Mouse (Mus musculus): ENCODE data around the gene Klkb1. TPM values are rescaled to one million over a fixed set of nuclear protein-coding genes. Genes with fewer than 3 reads are reported as not detected.
"Not testable (repeated sequence)": the region's sequence is repeated elsewhere in the genome, so short reads cannot be mapped to it uniquely, and the experiment has no call there.

Klkb1 gene
- polyA plus RNA-seq, 1 experiment = not detected

DNA sequence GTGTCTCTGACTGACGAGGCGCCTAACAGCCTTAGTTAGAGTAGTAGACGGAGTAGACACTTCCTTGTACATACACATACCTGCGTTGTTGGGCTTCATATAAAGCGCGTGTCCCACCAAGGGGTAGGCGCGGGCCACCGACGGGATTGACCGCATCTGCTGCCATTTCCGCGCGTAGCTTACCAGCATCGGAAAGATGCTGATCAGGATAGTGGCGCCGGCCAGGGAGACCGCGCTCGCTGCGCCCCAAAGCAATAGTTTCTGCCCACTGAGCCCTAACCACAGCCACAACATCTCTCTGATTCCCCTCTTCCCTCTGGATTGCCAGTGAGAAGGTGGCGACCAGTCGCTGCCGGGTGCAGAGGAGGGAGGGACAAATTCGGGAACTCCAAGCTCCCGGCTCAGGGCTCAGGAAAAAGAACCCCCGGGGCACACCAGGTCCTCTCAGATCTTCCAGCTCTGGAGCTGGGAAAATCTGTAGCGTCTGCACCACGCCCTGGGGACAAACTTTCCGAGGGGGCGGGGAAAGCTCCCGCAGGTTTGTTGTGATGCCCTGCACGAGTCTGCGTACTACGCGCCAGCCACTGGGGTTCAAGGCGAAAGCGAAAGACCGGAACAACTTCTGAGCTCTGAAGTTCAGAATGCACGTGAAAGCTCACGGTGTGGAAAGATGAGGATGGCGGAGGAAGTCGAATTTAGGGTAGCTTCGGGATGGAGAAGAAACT lies 38.2 kb upstream of the Klkb1 start, which contains the start of gene Cyp4v3:
Cyp4v3 (minus strand) TSS at position 532 of the 725 bp plus-strand sequence.
- no peaks in the 10 kb centered on the region for H3K79me2 ChIP-seq (ENCODE audit: control insufficient read depth, insufficient read depth)
- peak within 1 kb of the TSS; percentile 45 for H3K4me2 ChIP-seq (ENCODE audit: low read depth)
- H3K36me3 ChIP-seq (ENCODE audit: control insufficient read depth, insufficient read depth) = no peaks in the 10 kb centered on the region
- no peak within 1 kb of the TSS for H3ac ChIP-seq (ENCODE audit: control insufficient read depth, insufficient read length)
- H3K4me3 ChIP-seq = no peak within 1 kb of the TSS
- no peak for TF ChIP-seq REST (IDR thresholded peaks at IDR 0.05; ENCODE audit: insufficient read depth, insufficient read length)
- no peak for TF ChIP-seq USF1 (IDR thresholded peaks at IDR 0.05; ENCODE audit: low read depth)
- no peak for TF ChIP-seq SRF (IDR thresholded peaks at IDR 0.05; ENCODE audit: control insufficient read depth, insufficient read length, low read depth)
- TF ChIP-seq POLR2AphosphoS2 (IDR thresholded peaks at IDR 0.05; ENCODE audit: insufficient read length, low read depth) = no peak
- H3K27me3 ChIP-seq (ENCODE audit: control insufficient read depth, insufficient read depth, insufficient read length) = peaks cover 5% of the 10 kb centered on the region

DNA sequence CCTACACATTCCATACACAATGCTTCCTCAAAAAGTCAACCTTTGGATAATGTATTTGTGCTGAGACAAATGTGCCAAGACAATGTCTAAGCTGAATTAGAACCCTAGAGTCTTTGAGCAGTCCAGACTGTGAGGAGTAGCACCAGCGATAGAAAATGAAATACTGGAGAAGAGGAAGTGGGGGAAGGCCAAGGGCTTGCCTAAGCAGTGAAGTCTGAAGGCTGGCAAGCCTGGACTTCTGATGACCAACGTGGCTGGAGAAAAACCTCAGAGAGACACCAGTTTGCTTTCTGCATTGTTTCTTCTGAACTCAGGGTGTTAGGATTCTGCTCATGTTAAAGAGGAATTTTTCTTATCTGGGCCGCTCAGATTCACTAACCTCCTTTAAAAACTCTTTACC lies 36.2 kb upstream of the Klkb1 start:
- TF ChIP-seq TCF12 (IDR thresholded peaks at IDR 0.05; ENCODE audit: insufficient read depth, poor library complexity, severe bottlenecking) (no peak), SRF (IDR thresholded peaks at IDR 0.05; ENCODE audit: control insufficient read depth, insufficient read length, low read depth) (no peak), TCF3 (IDR thresholded peaks at IDR 0.05; ENCODE audit: insufficient read length, low read depth) (no peak), MYOD1 (IDR thresholded peaks at IDR 0.05; ENCODE audit: control insufficient read depth in 1 of 3, insufficient read length in 2 of 3, low read depth in 2 of 3) (no peak), MAX (IDR thresholded peaks at IDR 0.05; ENCODE audit: low read depth) (no peak), USF1 (IDR thresholded peaks at IDR 0.05; ENCODE audit: low read depth) (no peak), CEBPB (IDR thresholded peaks at IDR 0.05; ENCODE audit: insufficient read depth, poor library complexity, severe bottlenecking) (no peak), REST (IDR thresholded peaks at IDR 0.05; ENCODE audit: insufficient read depth, insufficient read length) (no peak), POLR2AphosphoS2 (IDR thresholded peaks at IDR 0.05; ENCODE audit: insufficient read length, low read depth) (no peak), POLR2A (IDR thresholded peaks at IDR 0.05; ENCODE audit: insufficient read length, low read depth) (no peak), MYOG (IDR thresholded peaks at IDR 0.05; ENCODE audit: control insufficient read depth in 1 of 3, insufficient read depth in 1 of 3, insufficient read length in 2 of 3, low read depth in 2 of 3) (no peak)
- no peaks in the 10 kb centered on the region for H3K36me3 ChIP-seq (ENCODE audit: control insufficient read depth, insufficient read depth)
- H3K79me2 ChIP-seq (ENCODE audit: control insufficient read depth, insufficient read depth) = no peaks in the 10 kb centered on the region
- H3K27me3 ChIP-seq (ENCODE audit: control insufficient read depth, insufficient read depth, insufficient read length) = peaks cover 5% of the 10 kb centered on the region
- H3ac ChIP-seq (ENCODE audit: control insufficient read depth, insufficient read length) = no peak overlapping the region
- H3K4me3 ChIP-seq = no peak overlapping the region
- H3K4me2 ChIP-seq (ENCODE audit: low read depth) = no peak overlapping the region

DNA sequence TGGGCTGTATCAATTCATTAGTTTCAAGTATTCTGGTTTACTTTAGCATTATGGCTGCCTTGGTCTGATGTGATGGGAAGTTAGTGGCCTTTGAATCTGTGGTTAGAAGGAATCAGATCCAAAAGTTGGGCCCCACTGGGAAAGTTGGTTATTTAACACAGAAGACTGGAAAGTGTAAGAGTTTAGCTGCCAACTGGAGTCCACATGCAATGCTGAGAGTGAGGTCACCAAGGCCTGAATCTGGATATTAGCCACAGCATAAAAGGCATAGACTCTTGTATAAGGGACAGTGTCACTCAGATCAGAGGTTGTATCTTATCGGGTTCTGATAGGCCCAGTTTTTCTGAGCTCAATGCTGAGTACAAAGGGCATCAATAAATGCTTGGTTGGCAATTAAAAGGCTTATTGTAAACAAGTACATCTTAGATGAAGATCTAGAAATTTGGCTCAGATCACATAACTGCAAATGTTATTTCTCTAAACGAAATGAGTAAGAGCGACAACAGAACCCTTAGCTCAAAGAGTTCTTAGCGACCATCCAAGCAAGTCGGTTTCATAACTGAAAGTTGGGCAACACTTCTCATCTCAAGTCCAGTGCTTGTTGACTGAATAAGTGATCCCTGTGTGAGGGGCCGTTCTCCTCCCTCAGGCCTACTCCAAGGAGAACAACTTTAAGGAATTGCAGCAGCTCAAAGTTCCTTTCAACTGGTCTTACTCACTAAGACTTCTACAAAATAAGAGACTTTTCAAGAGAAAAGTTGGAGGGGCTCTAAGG lies 34.7 kb upstream of the Klkb1 start:
- TF ChIP-seq MYOG (IDR thresholded peaks at IDR 0.05; ENCODE audit: control insufficient read depth in 1 of 3, insufficient read depth in 1 of 3, insufficient read length in 2 of 3, low read depth in 2 of 3) (no peak), POLR2A (IDR thresholded peaks at IDR 0.05; ENCODE audit: insufficient read length, low read depth) (no peak), E2F4 (IDR thresholded peaks at IDR 0.05; ENCODE audit: insufficient read depth) (no peak), MAX (IDR thresholded peaks at IDR 0.05; ENCODE audit: low read depth) (no peak), CEBPB (IDR thresholded peaks at IDR 0.05; ENCODE audit: insufficient read depth, poor library complexity, severe bottlenecking) (no peak), SRF (IDR thresholded peaks at IDR 0.05; ENCODE audit: control insufficient read depth, insufficient read length, low read depth) (no peak), POLR2AphosphoS2 (IDR thresholded peaks at IDR 0.05; ENCODE audit: insufficient read length, low read depth) (no peak), MYOD1 (IDR thresholded peaks at IDR 0.05; ENCODE audit: control insufficient read depth in 1 of 3, insufficient read length in 2 of 3, low read depth in 2 of 3) (no peak), USF1 (IDR thresholded peaks at IDR 0.05; ENCODE audit: low read depth) (no peak), TCF12 (IDR thresholded peaks at IDR 0.05; ENCODE audit: insufficient read depth, poor library complexity, severe bottlenecking) (no peak), REST (IDR thresholded peaks at IDR 0.05; ENCODE audit: insufficient read depth, insufficient read length) (no peak), TCF3 (IDR thresholded peaks at IDR 0.05; ENCODE audit: insufficient read length, low read depth) (no peak)
- Histone ChIP-seq H3K27me3 (ENCODE audit: control insufficient read depth, insufficient read depth, insufficient read length) (peaks cover 5% of the 10 kb centered on the region), H3K36me3 (ENCODE audit: control insufficient read depth, insufficient read depth) (no peaks in the 10 kb centered on the region), H3K79me2 (ENCODE audit: control insufficient read depth, insufficient read depth) (no peaks in the 10 kb centered on the region), H3K4me3 (no peak overlapping the region), H3ac (ENCODE audit: control insufficient read depth, insufficient read length) (no peak overlapping the region), H3K4me2 (ENCODE audit: low read depth) (no peak overlapping the region)

DNA sequence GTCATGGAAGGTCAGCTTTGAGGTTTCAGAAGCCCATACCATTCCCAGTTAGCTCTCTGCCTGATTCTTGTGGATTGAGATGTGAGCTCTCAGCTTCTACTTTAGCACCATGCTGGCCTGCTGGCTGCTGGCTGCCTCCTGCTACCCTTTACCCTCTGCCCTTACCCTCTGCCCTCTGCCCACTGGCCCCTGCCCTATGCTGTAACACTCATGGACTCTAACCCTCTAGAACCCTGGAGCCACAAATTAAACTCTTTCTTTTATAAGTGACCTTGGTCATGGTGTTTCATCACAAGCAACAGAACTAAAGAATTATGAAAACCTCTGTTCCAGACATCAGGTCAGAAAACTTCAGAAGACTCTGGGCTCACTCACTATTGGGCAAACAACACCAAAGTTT lies 32.4 kb upstream of the Klkb1 start:
- not testable (repeated sequence) for H3K4me2 ChIP-seq (ENCODE audit: low read depth)

DNA sequence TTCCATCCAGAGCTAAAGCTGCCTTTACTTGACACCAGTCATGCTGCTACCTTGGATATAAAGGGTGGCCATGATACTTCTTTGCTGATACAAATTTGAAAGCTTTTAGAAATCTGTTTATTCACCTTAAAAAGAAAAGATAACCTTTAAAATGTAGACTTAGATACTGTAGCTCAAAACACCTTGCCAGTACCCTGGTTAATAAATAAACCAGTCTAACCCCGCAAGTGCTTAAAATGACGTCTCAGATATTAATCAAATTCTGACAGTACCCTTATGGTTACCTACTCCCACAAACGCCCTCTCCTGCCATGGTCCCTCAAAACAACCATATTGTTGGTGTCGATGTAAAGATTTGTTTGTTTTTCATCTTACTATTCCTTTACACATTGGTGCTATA lies 29.5 kb upstream of the Klkb1 start:
- Histone ChIP-seq H3K4me2 (ENCODE audit: low read depth) (no peak overlapping the region), H3K27me3 (ENCODE audit: control insufficient read depth, insufficient read depth, insufficient read length) (no peaks in the 10 kb centered on the region), H3K79me2 (ENCODE audit: control insufficient read depth, insufficient read depth) (no peaks in the 10 kb centered on the region), H3K36me3 (ENCODE audit: control insufficient read depth, insufficient read depth) (no peaks in the 10 kb centered on the region), H3K4me3 (no peak overlapping the region), H3ac (ENCODE audit: control insufficient read depth, insufficient read length) (no peak overlapping the region)
- TF ChIP-seq POLR2AphosphoS2 (IDR thresholded peaks at IDR 0.05; ENCODE audit: insufficient read length, low read depth) (no peak), E2F4 (IDR thresholded peaks at IDR 0.05; ENCODE audit: insufficient read depth) (no peak), MAX (IDR thresholded peaks at IDR 0.05; ENCODE audit: low read depth) (no peak), USF1 (IDR thresholded peaks at IDR 0.05; ENCODE audit: low read depth) (no peak), POLR2A (IDR thresholded peaks at IDR 0.05; ENCODE audit: insufficient read length, low read depth) (no peak), MYOG (IDR thresholded peaks at IDR 0.05; ENCODE audit: control insufficient read depth in 1 of 3, insufficient read depth in 1 of 3, insufficient read length in 2 of 3, low read depth in 2 of 3) (no peak), TCF12 (IDR thresholded peaks at IDR 0.05; ENCODE audit: insufficient read depth, poor library complexity, severe bottlenecking) (no peak), REST (IDR thresholded peaks at IDR 0.05; ENCODE audit: insufficient read depth, insufficient read length) (no peak), CEBPB (IDR thresholded peaks at IDR 0.05; ENCODE audit: insufficient read depth, poor library complexity, severe bottlenecking) (no peak), SRF (IDR thresholded peaks at IDR 0.05; ENCODE audit: control insufficient read depth, insufficient read length, low read depth) (no peak), MYOD1 (IDR thresholded peaks at IDR 0.05; ENCODE audit: control insufficient read depth in 1 of 3, insufficient read length in 2 of 3, low read depth in 2 of 3) (no peak), TCF3 (IDR thresholded peaks at IDR 0.05; ENCODE audit: insufficient read length, low read depth) (no peak)

More for the DNA sequence above, 32.4 kb upstream of the Klkb1 start:
- H3K79me2 ChIP-seq (ENCODE audit: control insufficient read depth, insufficient read depth); H3K27me3 ChIP-seq (ENCODE audit: control insufficient read depth, insufficient read depth, insufficient read length); H3ac ChIP-seq (ENCODE audit: control insufficient read depth, insufficient read length); H3K4me3 ChIP-seq; H3K36me3 ChIP-seq (ENCODE audit: control insufficient read depth, insufficient read depth): not testable (repeated sequence)
